Mouse (Mus musculus) E14TG2a.4 (cell line): Measurements from ENCODE around the gene Mybpc3.

Experiments used
- CTCF ChIP-seq: conservative IDR thresholded peaks from 2 replicates; pipeline ENCODE4 v1.5.1; 2014; ENCODE audit warnings: low read length
- NANOG ChIP-seq: IDR thresholded peaks from 2 replicates; pipeline ENCODE4 v1.6.1; 2014; ENCODE audit warnings: borderline replicate concordance, low read length, mixed read lengths
- POU5F1 ChIP-seq: IDR thresholded peaks from 2 replicates; pipeline ENCODE4 v1.6.1; 2014; ENCODE audit warnings: low read length, borderline replicate concordance

GRCm38 (mm10) chr2:91071059-91071458 lies 46.9 kb upstream of the Mybpc3 start:
- TF ChIP-seq CTCF = no peak
- TF ChIP-seq NANOG = no peak
- no peak for TF ChIP-seq POU5F1
